In genomic region chr6:116935024-116935423, GRCm38 (mm10) we compare ENCODE assay signal across 35 mouse cellular contexts.
"Had no signal": no experiment of that assay in that cellular context is flagged by ENCODE, and none has a peak within 500 bp of the region (broad histone marks: within the 10 kb centered on the region; RNA-seq: fewer than 3 reads in every experiment).

No protein-coding gene starts in this region.

- H3K4me1 ChIP-seq: heart, embryonic 10.5 days; heart, embryonic 12.5 days; heart, embryonic 13.5 days; heart, embryonic 15.5 days; hindbrain, embryonic 10.5 days; hindbrain, embryonic 12.5 days; hindbrain, embryonic 13.5 days; hindbrain, embryonic 15.5 days; intestine, embryonic 15.5 days; kidney, embryonic 15.5 days had no signal

- DNase-seq: heart, postnatal 10 days; heart, postnatal 14 days; heart, postnatal 36 days; heart, postnatal 4 days; kidney, adult 11 months; kidney, adult 18-20 months; kidney, adult 2 months; kidney, adult 8-10 months; kidney, adult 9 months; kidney, postnatal 10 days; kidney, postnatal 14 days; kidney, postnatal 25 days; kidney, postnatal 36 days; kidney, postnatal 4 days; layer of hippocampus, adult 9-11 months; layer of hippocampus, postnatal 36 days had no signal

- H3K27me3 ChIP-seq: heart, embryonic 12.5 days; heart, embryonic 13.5 days; heart, embryonic 15.5 days; hindbrain, embryonic 12.5 days; hindbrain, embryonic 13.5 days; hindbrain, embryonic 15.5 days; intestine, embryonic 15.5 days; kidney, embryonic 15.5 days had no signal

- H3K27ac ChIP-seq: heart, embryonic 10.5 days; heart, embryonic 13.5 days; heart, embryonic 15.5 days; hindbrain, embryonic 10.5 days; hindbrain, embryonic 12.5 days; hindbrain, embryonic 13.5 days; hindbrain, embryonic 14.5 days; hindbrain, embryonic 15.5 days; hindbrain, postnatal 0 days; intestine, embryonic 15.5 days; kidney, embryonic 15.5 days; kidney, postnatal 0 days; layer of hippocampus, adult 2 months had no signal

- H3K36me3 ChIP-seq: heart, embryonic 10.5 days; heart, embryonic 12.5 days; heart, embryonic 13.5 days; heart, embryonic 15.5 days; hindbrain, embryonic 10.5 days; hindbrain, embryonic 12.5 days; hindbrain, embryonic 13.5 days; hindbrain, embryonic 15.5 days; intestine, embryonic 15.5 days; kidney, embryonic 15.5 days had no signal

- H3K4me3 ChIP-seq: heart, embryonic 10.5 days; heart, embryonic 12.5 days; heart, embryonic 13.5 days; heart, embryonic 15.5 days; hindbrain, embryonic 10.5 days; hindbrain, embryonic 12.5 days; hindbrain, embryonic 13.5 days; hindbrain, embryonic 15.5 days; intestine, embryonic 15.5 days; kidney, embryonic 15.5 days; layer of hippocampus, adult 2 months had no signal

- ATAC-seq: hindbrain, embryonic 16.5 days; hindbrain, postnatal 0 days; inflammation-experienced regulatory T-cells, adult 6 months; intestine, embryonic 15.5 days; intestine, embryonic 16.5 days; intestine, postnatal 0 days had no signal

- H3K4me2 ChIP-seq: heart, embryonic 11.5 days; heart, embryonic 12.5 days; heart, embryonic 13.5 days; heart, embryonic 15.5 days; hindbrain, embryonic 12.5 days; hindbrain, embryonic 13.5 days; hindbrain, embryonic 14.5 days; hindbrain, embryonic 15.5 days; intestine, embryonic 15.5 days; kidney, embryonic 15.5 days had no signal

- H3K9me3 ChIP-seq: heart, embryonic 10.5 days; heart, embryonic 12.5 days; heart, embryonic 13.5 days; heart, embryonic 15.5 days; hindbrain, embryonic 10.5 days; hindbrain, embryonic 12.5 days; hindbrain, embryonic 13.5 days; hindbrain, embryonic 15.5 days; intestine, embryonic 15.5 days; kidney, embryonic 15.5 days had no signal

- H3K9ac ChIP-seq: heart, embryonic 12.5 days; heart, embryonic 13.5 days; heart, embryonic 15.5 days; hindbrain, embryonic 12.5 days; hindbrain, embryonic 13.5 days; hindbrain, embryonic 14.5 days; hindbrain, embryonic 15.5 days; intestine, embryonic 15.5 days; kidney, embryonic 15.5 days had no signal
